8 mouse cellular contexts compared by ENCODE assay signal in genomic region chr15:78851505-78852153, GRCm38 (mm10). TPM values are rescaled to one million over a fixed set of nuclear protein-coding genes. Genes with fewer than 3 reads are reported as not detected.
DNase-seq lines count a peak whose midpoint lies in the region; ATAC-seq lines count a peak whose summit lies in the region.

No protein-coding gene starts in this region.

- no peak overlapping the region for H3K4me3 ChIP-seq in hindbrain, embryonic 15.5 days

- peak overlapping the region; percentile 36 for H3K4me2 ChIP-seq in hindbrain, embryonic 15.5 days

- no peaks in the 10 kb centered on the region for H3K27me3 ChIP-seq in hindbrain, embryonic 15.5 days

- H3K9me3 ChIP-seq in hindbrain, embryonic 15.5 days: no peaks in the 10 kb centered on the region

- DNase-seq in NIH3T3 (ENCODE audit: low read depth): peak; percentile 95
- DNase-seq in cerebellum, postnatal 14 days: peak; percentile 96 to 98
- DNase-seq in frontal cortex, postnatal 36 days (ENCODE audit: low spot score in 2 of 2): peak; percentile 90 to 92
- peak; percentile 87 to 88 for DNase-seq in layer of hippocampus, postnatal 36 days
- peak; percentile 93 for DNase-seq in lung, postnatal 25 days (ENCODE audit: low spot score)
- DNase-seq in retina, embryonic 14.5 days (ENCODE audit: low spot score): peak; percentile 97
- peak; percentile 85 to 89 for DNase-seq in thymus, postnatal 36 days

- peak; percentile 77; the same call in 1 of the 2 replicates for ATAC-seq in hindbrain, embryonic 15.5 days (ENCODE audit: low FRiP score, low read depth)

- H3K9ac ChIP-seq in hindbrain, embryonic 15.5 days: no peak overlapping the region

- H3K27ac ChIP-seq in hindbrain, embryonic 15.5 days (replicated peaks): no peak overlapping the region

- no peaks in the 10 kb centered on the region for H3K4me1 ChIP-seq in hindbrain, embryonic 15.5 days (replicated peaks)

- WGBS in hindbrain, embryonic 15.5 days: 16% methylated on average over 13 of the region's 13 CpGs

- H3K36me3 ChIP-seq in hindbrain, embryonic 15.5 days: no peaks in the 10 kb centered on the region

RNA-seq across cellular contexts. Expression of gene Lgals2, which starts 3.7 kb away (rescaled TPM):
- 0.68 TPM in 1 of 2 replicates, not detected in the other for polyA plus RNA-seq in hindbrain, embryonic 15.5 days (2015; fragmentation: Nextera tagmentation; extraction: Ambion mirVana)
- not detected for total RNA-seq in layer of hippocampus, postnatal 36 days (2021)

RNA-seq across cellular contexts. Expression of gene Cdc42ep1, which starts 9.2 kb away (rescaled TPM):
- 14.7 and 15.5 TPM in 2 replicates for polyA plus RNA-seq in hindbrain, embryonic 15.5 days (2015; fragmentation: Nextera tagmentation; extraction: Ambion mirVana)
- 10 to 100 TPM; 12.4 to 13.2 TPM for total RNA-seq in layer of hippocampus, postnatal 36 days (2021)

RNA-seq across cellular contexts. Expression of gene Gga1, which starts 25.4 kb away (rescaled TPM):
- polyA plus RNA-seq in hindbrain, embryonic 15.5 days (2015; fragmentation: Nextera tagmentation; extraction: Ambion mirVana): 44.7 and 51.9 TPM in 2 replicates
- total RNA-seq in layer of hippocampus, postnatal 36 days (2021): 10 to 100 TPM; 56.2 to 58.6 TPM

RNA-seq across cellular contexts. Expression of gene Gm49510, which starts 47.8 kb away (rescaled TPM):
- polyA plus RNA-seq in hindbrain, embryonic 15.5 days (2015; fragmentation: Nextera tagmentation; extraction: Ambion mirVana): not detected in 2 replicates
- total RNA-seq in layer of hippocampus, postnatal 36 days (2021): under 1 TPM in 1 of 2 experiments, not detected in 1; 0.33 TPM

RNA-seq across cellular contexts. Expression of gene Sh3bp1, which starts 47.9 kb away (rescaled TPM):
- 4.2 and 4.5 TPM in 2 replicates for polyA plus RNA-seq in hindbrain, embryonic 15.5 days (2015; fragmentation: Nextera tagmentation; extraction: Ambion mirVana)
- 10 to 100 TPM; 32.0 to 33.3 TPM for total RNA-seq in layer of hippocampus, postnatal 36 days (2021)
